In genomic region chr7:109251418-109251817, GRCm38 (mm10) we compare ENCODE assay signal across 20 mouse cellular contexts.
A peak's percentile ranks its signal among the peaks of the same experiment; 100 is the strongest.
DNase-seq lines count a peak whose midpoint lies in the region; ATAC-seq and TF ChIP-seq lines count a peak whose summit lies in the region.
"Had no signal": no experiment of that assay in that cellular context is flagged by ENCODE, and none has a peak within 500 bp of the region (broad histone marks: within the 10 kb centered on the region; RNA-seq: fewer than 3 reads in every experiment).

No protein-coding gene starts in this region.

- ATAC-seq in hindbrain, embryonic 16.5 days = peak; percentile 16; the same call in 1 of the 2 replicates
- ATAC-seq in hindbrain, embryonic 12.5 days (ENCODE audit: low FRiP score) = no peak
- ATAC-seq in midbrain, postnatal 0 days (ENCODE audit: low FRiP score) = no peak
- no peak for ATAC-seq in midbrain, embryonic 16.5 days
- peak; percentile 63 for ATAC-seq in neural tube, embryonic 14.5 days (ENCODE audit: low read depth)
- ATAC-seq in neural tube, embryonic 15.5 days (ENCODE audit: low FRiP score) = peak; percentile 62
- ATAC-seq: forebrain, embryonic 13.5 days; forebrain, embryonic 15.5 days had no signal

- no peaks in the 10 kb centered on the region for H3K36me3 ChIP-seq in hindbrain, embryonic 16.5 days (ENCODE audit: control insufficient read depth, insufficient read depth, low read length)
- no peaks in the 10 kb centered on the region for H3K36me3 ChIP-seq in hindbrain, embryonic 12.5 days
- H3K36me3 ChIP-seq in midbrain, postnatal 0 days (ENCODE audit: insufficient read depth, low read length) = no peaks in the 10 kb centered on the region
- H3K36me3 ChIP-seq in midbrain, embryonic 16.5 days (ENCODE audit: control insufficient read depth, insufficient read depth, low read length) = no peaks in the 10 kb centered on the region
- H3K36me3 ChIP-seq in neural tube, embryonic 14.5 days (ENCODE audit: control insufficient read depth, insufficient read depth, low read length) = no peaks in the 10 kb centered on the region
- H3K36me3 ChIP-seq in neural tube, embryonic 15.5 days = no peaks in the 10 kb centered on the region
- H3K36me3 ChIP-seq: embryonic facial prominence, embryonic 10.5 days; embryonic facial prominence, embryonic 12.5 days; forebrain, embryonic 15.5 days had no signal

- H3K4me1 ChIP-seq in hindbrain, embryonic 16.5 days (ENCODE audit: control insufficient read depth, insufficient read depth, low read depth, low read length) = peaks cover 5% of the 10 kb centered on the region
- peaks cover 12% of the 10 kb centered on the region; the same call in 1 of the 2 replicates for H3K4me1 ChIP-seq in hindbrain, embryonic 12.5 days
- H3K4me1 ChIP-seq in midbrain, postnatal 0 days (ENCODE audit: insufficient read depth, low read length) = no peaks in the 10 kb centered on the region
- peaks cover 10% of the 10 kb centered on the region; the same call in 1 of the 2 replicates for H3K4me1 ChIP-seq in midbrain, embryonic 16.5 days (ENCODE audit: control insufficient read depth, insufficient read depth, low read length)
- peaks cover 7% of the 10 kb centered on the region; the same call in 1 of the 2 replicates for H3K4me1 ChIP-seq in neural tube, embryonic 14.5 days (ENCODE audit: control insufficient read depth, insufficient read depth, low read length)
- H3K4me1 ChIP-seq in neural tube, embryonic 15.5 days = peaks cover 19% of the 10 kb centered on the region

- H3K9me3 ChIP-seq in hindbrain, embryonic 16.5 days (ENCODE audit: control insufficient read depth, low read length) = no peaks in the 10 kb centered on the region
- no peaks in the 10 kb centered on the region for H3K9me3 ChIP-seq in hindbrain, embryonic 12.5 days (replicated peaks)
- H3K9me3 ChIP-seq in midbrain, postnatal 0 days (ENCODE audit: low read length) = no peaks in the 10 kb centered on the region
- no peaks in the 10 kb centered on the region for H3K9me3 ChIP-seq in midbrain, embryonic 16.5 days (replicated peaks; ENCODE audit: control insufficient read depth, low read length, poor library complexity, severe bottlenecking)
- H3K9me3 ChIP-seq in neural tube, embryonic 14.5 days (ENCODE audit: control insufficient read depth, low read length) = no peaks in the 10 kb centered on the region
- no peaks in the 10 kb centered on the region for H3K9me3 ChIP-seq in neural tube, embryonic 15.5 days (replicated peaks)
- H3K9me3 ChIP-seq: embryonic facial prominence, embryonic 10.5 days; embryonic facial prominence, embryonic 12.5 days; forebrain, embryonic 13.5 days; forebrain, embryonic 15.5 days had no signal

- H3K27ac ChIP-seq in hindbrain, embryonic 16.5 days (ENCODE audit: low read depth, low read length) = no peak overlapping the region
- H3K27ac ChIP-seq in hindbrain, embryonic 12.5 days = no peak overlapping the region
- H3K27ac ChIP-seq in midbrain, postnatal 0 days (ENCODE audit: low read depth, low read length) = no peak overlapping the region
- no peak overlapping the region for H3K27ac ChIP-seq in midbrain, embryonic 16.5 days (ENCODE audit: low read length)
- no peak overlapping the region for H3K27ac ChIP-seq in neural tube, embryonic 14.5 days (ENCODE audit: low read depth, low read length)
- no peak overlapping the region for H3K27ac ChIP-seq in neural tube, embryonic 15.5 days (replicated peaks)
- H3K27ac ChIP-seq: embryonic facial prominence, embryonic 10.5 days; embryonic facial prominence, embryonic 12.5 days; forebrain, embryonic 13.5 days; forebrain, embryonic 15.5 days had no signal

- no peak overlapping the region for H3K9ac ChIP-seq in hindbrain, embryonic 16.5 days (ENCODE audit: low read depth, low read length)
- no peak overlapping the region for H3K9ac ChIP-seq in hindbrain, embryonic 12.5 days
- no peak overlapping the region for H3K9ac ChIP-seq in midbrain, postnatal 0 days (replicated peaks; ENCODE audit: low read length, poor library complexity, severe bottlenecking)
- no peak overlapping the region for H3K9ac ChIP-seq in midbrain, embryonic 16.5 days (ENCODE audit: low read depth, low read length)
- H3K9ac ChIP-seq in neural tube, embryonic 14.5 days (replicated peaks; ENCODE audit: low read depth, low read length) = no peak overlapping the region
- H3K9ac ChIP-seq in neural tube, embryonic 15.5 days (replicated peaks) = no peak overlapping the region
- H3K9ac ChIP-seq: embryonic facial prominence, embryonic 12.5 days; forebrain, embryonic 13.5 days; forebrain, embryonic 15.5 days had no signal

- H3K4me3 ChIP-seq in hindbrain, embryonic 16.5 days (ENCODE audit: low read length) = no peak overlapping the region
- no peak overlapping the region for H3K4me3 ChIP-seq in hindbrain, embryonic 12.5 days
- H3K4me3 ChIP-seq in midbrain, postnatal 0 days (ENCODE audit: low read depth, low read length) = no peak overlapping the region
- no peak overlapping the region for H3K4me3 ChIP-seq in midbrain, embryonic 16.5 days (ENCODE audit: low read depth, low read length)
- no peak overlapping the region for H3K4me3 ChIP-seq in neural tube, embryonic 14.5 days (ENCODE audit: low read depth, low read length)
- no peak overlapping the region for H3K4me3 ChIP-seq in neural tube, embryonic 15.5 days (replicated peaks)
- H3K4me3 ChIP-seq: embryonic facial prominence, embryonic 10.5 days; embryonic facial prominence, embryonic 12.5 days; forebrain, embryonic 13.5 days; forebrain, embryonic 15.5 days had no signal

- WGBS in hindbrain, embryonic 16.5 days = 53% methylated on average over 3 of the region's 3 CpGs
- 87% methylated on average over 3 of the region's 3 CpGs for WGBS in hindbrain, embryonic 12.5 days
- 56% methylated on average over 3 of the region's 3 CpGs for WGBS in midbrain, postnatal 0 days
- 51% methylated on average over 3 of the region's 3 CpGs for WGBS in midbrain, embryonic 16.5 days
- WGBS in neural tube, embryonic 14.5 days = 44% methylated on average over 3 of the region's 3 CpGs
- WGBS in neural tube, embryonic 15.5 days = 45% methylated on average over 3 of the region's 3 CpGs

- DNase-seq in midbrain, postnatal 0 days (ENCODE audit: low spot score) = peak; percentile 14
- no peak for DNase-seq in embryo, embryonic 10 days (ENCODE audit: low spot score)
- DNase-seq: adrenal gland, adult 2 months; adrenal gland, postnatal 10 days; adrenal gland, postnatal 25 days; cerebellum, adult 11 months; cerebellum, adult 18-20 months; cerebellum, adult 8-10 months; cerebellum, adult 9-11 months; cerebellum, postnatal 14 days; cerebellum, postnatal 36 days had no signal

- no peak overlapping the region for H3K4me2 ChIP-seq in hindbrain, embryonic 16.5 days (ENCODE audit: low read length)
- no peak overlapping the region for H3K4me2 ChIP-seq in hindbrain, embryonic 12.5 days (replicated peaks)
- H3K4me2 ChIP-seq in midbrain, postnatal 0 days (ENCODE audit: low read depth, low read length, poor library complexity, severe bottlenecking) = no peak overlapping the region
- H3K4me2 ChIP-seq in midbrain, embryonic 16.5 days (ENCODE audit: low read length) = no peak overlapping the region
- no peak overlapping the region for H3K4me2 ChIP-seq in neural tube, embryonic 14.5 days (ENCODE audit: low read depth, low read length)
- no peak overlapping the region for H3K4me2 ChIP-seq in neural tube, embryonic 15.5 days
- H3K4me2 ChIP-seq: embryonic facial prominence, embryonic 12.5 days; forebrain, embryonic 13.5 days; forebrain, embryonic 15.5 days had no signal

- H3K27me3 ChIP-seq in hindbrain, embryonic 16.5 days (replicated peaks; ENCODE audit: control insufficient read depth, insufficient read depth, low read length) = no peaks in the 10 kb centered on the region
- no peaks in the 10 kb centered on the region for H3K27me3 ChIP-seq in hindbrain, embryonic 12.5 days
- H3K27me3 ChIP-seq in midbrain, postnatal 0 days (ENCODE audit: insufficient read depth, low read length) = no peaks in the 10 kb centered on the region
- no peaks in the 10 kb centered on the region for H3K27me3 ChIP-seq in midbrain, embryonic 16.5 days (ENCODE audit: control insufficient read depth, insufficient read depth, low read depth, low read length)
- H3K27me3 ChIP-seq in neural tube, embryonic 14.5 days (ENCODE audit: control insufficient read depth, insufficient read depth, low read length) = no peaks in the 10 kb centered on the region
- peaks cover 11% of the 10 kb centered on the region for H3K27me3 ChIP-seq in neural tube, embryonic 15.5 days (replicated peaks)
- H3K27me3 ChIP-seq: embryonic facial prominence, embryonic 12.5 days had no signal

- TF ChIP-seq CTCF in midbrain, postnatal 0 days (IDR thresholded peaks at IDR 0.05) = no peak

Comparison
In these comparisons a context has a peak if more than half of its experiments do, and no peak if none do; other contexts are left out.
1. ATAC-seq: peak in hindbrain, embryonic 16.5 days (single experiment), neural tube, embryonic 14.5 days (single experiment) and neural tube, embryonic 15.5 days (single experiment); none in hindbrain, embryonic 12.5 days (single experiment), midbrain, postnatal 0 days (single experiment) and midbrain, embryonic 16.5 days (single experiment).